Mouse (Mus musculus): Measurements from ENCODE around the gene Qser1. TPM values are rescaled to one million over a fixed set of nuclear protein-coding genes. Genes with fewer than 3 reads are reported as not detected.
"Not testable (repeated sequence)": the region's sequence is repeated elsewhere in the genome, so short reads cannot be mapped to it uniquely, and the experiment has no call there.

The Qser1 gene
- polyA plus RNA-seq, 1 experiment from 2014 or later: 11.1 TPM

- ATAC-seq (ENCODE audit: low FRiP score): no peak
- H3K9ac ChIP-seq: no peak overlapping the region
- H3K27me3 ChIP-seq (ENCODE audit: control insufficient read depth, insufficient read depth, low read length): no peaks in the 10 kb centered on the region
- H3K4me2 ChIP-seq (replicated peaks): no peak overlapping the region
- H3K36me3 ChIP-seq (replicated peaks; ENCODE audit: control insufficient read depth, insufficient read depth): no peaks in the 10 kb centered on the region
- 87% methylated on average over 4 of the region's 4 CpGs for WGBS
- H3K9me3 ChIP-seq (ENCODE audit: control insufficient read depth, low read length): no peaks in the 10 kb centered on the region
- H3K4me3 ChIP-seq (replicated peaks; ENCODE audit: low read length): no peak overlapping the region
- no peak for DNase-seq (ENCODE audit: low spot score)
- H3K27ac ChIP-seq: no peak overlapping the region
- H3K4me1 ChIP-seq (replicated peaks; ENCODE audit: control insufficient read depth, insufficient read depth, low read length): no peaks in the 10 kb centered on the region
Observed at GRCm38 (mm10) chr2:104826191-104826590, 9.6 kb upstream of the Qser1 start.

DNA sequence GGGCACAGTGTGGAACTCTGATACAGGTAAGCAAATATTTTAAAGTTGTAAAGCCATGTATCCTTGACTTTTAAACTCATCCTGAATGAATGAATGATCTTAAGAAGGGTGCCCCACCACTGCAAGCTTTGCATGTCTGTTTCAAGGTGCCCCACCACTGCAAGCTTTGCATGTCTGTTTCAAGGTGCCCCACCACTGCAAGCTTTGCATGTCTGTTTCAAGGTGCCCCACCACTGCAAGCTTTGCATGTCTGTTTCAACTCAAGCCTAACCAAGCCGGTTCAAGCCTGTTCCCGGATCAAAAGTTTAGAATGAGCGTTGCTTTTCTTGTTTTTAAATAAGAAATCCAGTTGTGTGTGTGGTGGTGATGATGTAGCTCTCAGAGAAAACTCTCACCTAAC is 2.2 kb upstream of the Qser1 start:
- ATAC-seq (ENCODE audit: low FRiP score); H3K36me3 ChIP-seq (replicated peaks; ENCODE audit: control insufficient read depth, insufficient read depth); H3K9me3 ChIP-seq (ENCODE audit: control insufficient read depth, low read length); H3K4me3 ChIP-seq (replicated peaks; ENCODE audit: low read length); H3K27ac ChIP-seq; H3K9ac ChIP-seq; DNase-seq (ENCODE audit: low spot score); H3K27me3 ChIP-seq (ENCODE audit: control insufficient read depth, insufficient read depth, low read length); H3K4me2 ChIP-seq (replicated peaks): not testable (repeated sequence)
- peaks cover 13% of the 10 kb centered on the region for H3K4me1 ChIP-seq (replicated peaks; ENCODE audit: control insufficient read depth, insufficient read depth, low read length)
- 93% methylated on average over 3 of the region's 3 CpGs for WGBS

GRCm38 (mm10) chr2:104817555-104818330 is 1.2 kb upstream of the Qser1 start:
- H3K27me3 ChIP-seq (ENCODE audit: control insufficient read depth, insufficient read depth, low read length): no peaks in the 10 kb centered on the region
- WGBS: 2% methylated on average over 15 of the region's 15 CpGs
- peaks cover 17% of the 10 kb centered on the region for H3K4me1 ChIP-seq (replicated peaks; ENCODE audit: control insufficient read depth, insufficient read depth, low read length)
- DNase-seq (ENCODE audit: low spot score) (peak; percentile 25), ATAC-seq (ENCODE audit: low FRiP score) (no peak)
- H3K4me3 ChIP-seq (replicated peaks; ENCODE audit: low read length): peak overlapping the region; percentile 98
- H3K27ac ChIP-seq: peak overlapping the region; percentile 91; the same call in 1 of the 2 replicates
- H3K36me3 ChIP-seq (replicated peaks; ENCODE audit: control insufficient read depth, insufficient read depth): no peaks in the 10 kb centered on the region
- peak overlapping the region; percentile 98 for H3K9ac ChIP-seq
- peak overlapping the region; percentile 87 for H3K4me2 ChIP-seq (replicated peaks)
- H3K9me3 ChIP-seq (ENCODE audit: control insufficient read depth, low read length): no peaks in the 10 kb centered on the region

DNA sequence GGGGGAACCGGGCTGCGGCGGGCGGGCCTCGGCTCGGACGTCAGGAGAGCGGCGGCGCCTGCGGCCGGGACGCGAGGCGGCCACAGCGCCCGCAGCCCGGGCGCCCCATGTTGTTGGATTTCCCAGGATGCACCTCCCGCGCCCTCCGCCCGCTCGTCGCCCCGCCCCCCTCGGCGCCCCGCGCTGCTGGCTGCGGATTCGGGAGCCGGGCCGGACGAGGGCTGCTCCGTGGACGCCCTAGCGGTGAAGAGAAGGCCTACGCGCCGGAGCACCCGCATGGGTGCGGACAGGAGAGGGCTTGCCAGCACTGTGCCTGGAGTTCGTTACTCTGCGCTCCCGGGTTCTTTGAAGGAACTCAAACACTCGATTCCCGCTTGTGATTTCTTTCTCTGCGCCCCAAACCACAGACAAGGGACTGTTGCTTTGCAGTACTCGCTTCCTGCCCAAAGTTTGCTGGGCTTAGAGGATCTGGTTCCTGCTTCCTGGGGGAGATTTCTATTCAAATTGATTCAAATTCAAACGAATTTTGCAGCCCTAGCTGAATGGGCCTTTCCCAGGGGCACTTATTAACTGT is 393 bp upstream of the Qser1 start:
- Histone ChIP-seq H3K4me1 (replicated peaks; ENCODE audit: control insufficient read depth, insufficient read depth, low read length) (peaks cover 17% of the 10 kb centered on the region), H3K9me3 (ENCODE audit: control insufficient read depth, low read length) (no peaks in the 10 kb centered on the region), H3K4me2 (replicated peaks) (peak overlapping the region; percentile 87), H3K27me3 (ENCODE audit: control insufficient read depth, insufficient read depth, low read length) (no peaks in the 10 kb centered on the region), H3K27ac (peak overlapping the region; percentile 91), H3K36me3 (replicated peaks; ENCODE audit: control insufficient read depth, insufficient read depth) (no peaks in the 10 kb centered on the region), H3K9ac (peak overlapping the region; percentile 98), H3K4me3 (replicated peaks; ENCODE audit: low read length) (peak overlapping the region; percentile 98)
- WGBS: under 1% methylated on average over 32 of the region's 51 CpGs
- ATAC-seq (ENCODE audit: low FRiP score): peak; percentile 94
- DNase-seq (ENCODE audit: low spot score): peak; percentile 89

- no peaks in the 10 kb centered on the region for H3K27me3 ChIP-seq (ENCODE audit: control insufficient read depth, insufficient read depth, low read length)
- peak overlapping the region; percentile 98 for H3K9ac ChIP-seq
- WGBS: under 1% methylated on average over 33 of the region's 33 CpGs
- DNase-seq (ENCODE audit: low spot score): peak; percentile 57
- H3K4me1 ChIP-seq (replicated peaks; ENCODE audit: control insufficient read depth, insufficient read depth, low read length): peaks cover 17% of the 10 kb centered on the region
- peak overlapping the region; percentile 87 for H3K4me2 ChIP-seq (replicated peaks)
- peak overlapping the region; percentile 98 for H3K4me3 ChIP-seq (replicated peaks; ENCODE audit: low read length)
- no peaks in the 10 kb centered on the region for H3K36me3 ChIP-seq (replicated peaks; ENCODE audit: control insufficient read depth, insufficient read depth)
- H3K27ac ChIP-seq: peak overlapping the region; percentile 91
- peak; percentile 41 for ATAC-seq (ENCODE audit: low FRiP score)
- H3K9me3 ChIP-seq (ENCODE audit: control insufficient read depth, low read length): no peaks in the 10 kb centered on the region
Observed at GRCm38 (mm10) chr2:104815561-104816370, 794 bp downstream of the Qser1 start.

- 50% methylated on average over 5 of the region's 5 CpGs for WGBS
- Histone ChIP-seq H3K36me3 (replicated peaks; ENCODE audit: control insufficient read depth, insufficient read depth) (no peaks in the 10 kb centered on the region), H3K27me3 (ENCODE audit: control insufficient read depth, insufficient read depth, low read length) (no peaks in the 10 kb centered on the region), H3K4me2 (replicated peaks) (peak overlapping the region; percentile 87), H3K27ac (no peak overlapping the region), H3K9me3 (ENCODE audit: control insufficient read depth, low read length) (no peaks in the 10 kb centered on the region), H3K4me1 (replicated peaks; ENCODE audit: control insufficient read depth, insufficient read depth, low read length) (peaks cover 17% of the 10 kb centered on the region), H3K4me3 (replicated peaks; ENCODE audit: low read length) (peak overlapping the region; percentile 98), H3K9ac (peak overlapping the region; percentile 20; the same call in 1 of the 2 replicates)
- ATAC-seq (ENCODE audit: low FRiP score) (no peak), DNase-seq (ENCODE audit: low spot score) (no peak)
Observed at GRCm38 (mm10) chr2:104814181-104814951, 2.2 kb downstream of the Qser1 start.

DNA sequence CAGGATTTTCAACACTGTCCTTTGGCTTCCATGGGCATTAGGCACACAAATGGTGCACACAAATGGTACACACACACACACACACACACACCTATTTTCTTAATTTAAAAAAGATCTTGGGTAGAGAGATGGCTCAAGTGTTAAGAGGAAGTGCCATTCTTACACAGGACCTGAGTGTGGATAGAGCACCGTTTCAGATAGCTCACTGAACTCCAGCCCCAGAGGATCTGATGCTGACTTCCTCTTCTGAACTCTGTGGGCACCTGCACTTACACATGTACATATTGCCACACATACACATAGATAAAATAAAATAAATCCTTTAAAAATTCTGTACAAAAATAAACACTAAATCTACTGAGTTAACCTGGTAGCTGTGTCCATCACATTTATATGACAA is 11.1 kb downstream of the Qser1 start:
- Histone ChIP-seq H3K4me2 (replicated peaks) (no peak overlapping the region), H3K27me3 (ENCODE audit: control insufficient read depth, insufficient read depth, low read length) (no peaks in the 10 kb centered on the region), H3K36me3 (replicated peaks; ENCODE audit: control insufficient read depth, insufficient read depth) (no peaks in the 10 kb centered on the region), H3K9me3 (ENCODE audit: control insufficient read depth, low read length) (no peaks in the 10 kb centered on the region), H3K4me3 (replicated peaks; ENCODE audit: low read length) (no peak overlapping the region), H3K27ac (no peak overlapping the region), H3K9ac (no peak overlapping the region), H3K4me1 (replicated peaks; ENCODE audit: control insufficient read depth, insufficient read depth, low read length) (no peaks in the 10 kb centered on the region)
- ATAC-seq (ENCODE audit: low FRiP score): no peak
- no peak for DNase-seq (ENCODE audit: low spot score)
- WGBS: 87% methylated on average over 1 of the region's 1 CpGs

- 91% methylated on average over 1 of the region's 1 CpGs for WGBS
- Histone ChIP-seq H3K9ac (no peak overlapping the region), H3K4me1 (replicated peaks; ENCODE audit: control insufficient read depth, insufficient read depth, low read length) (no peaks in the 10 kb centered on the region), H3K9me3 (ENCODE audit: control insufficient read depth, low read length) (no peaks in the 10 kb centered on the region), H3K27me3 (ENCODE audit: control insufficient read depth, insufficient read depth, low read length) (no peaks in the 10 kb centered on the region), H3K4me2 (replicated peaks) (no peak overlapping the region), H3K36me3 (replicated peaks; ENCODE audit: control insufficient read depth, insufficient read depth) (peaks cover 70% of the 10 kb centered on the region), H3K4me3 (replicated peaks; ENCODE audit: low read length) (no peak overlapping the region), H3K27ac (no peak overlapping the region)
- DNase-seq (ENCODE audit: low spot score): peak; percentile 61
- ATAC-seq (ENCODE audit: low FRiP score): no peak
Observed at GRCm38 (mm10) chr2:104774763-104775162, 41.8 kb downstream of the Qser1 start.
